Mouse (Mus musculus): ENCODE data around the gene Gpam. TPM values are rescaled to one million over a fixed set of nuclear protein-coding genes. Genes with fewer than 3 reads are reported as not detected.
"Not testable (repeated sequence)": the region's sequence is repeated elsewhere in the genome, so short reads cannot be mapped to it uniquely, and the experiment has no call there.

The Gpam gene
- total RNA-seq (2014; fragmentation: Nextera tagmentation), result 7.7 and 11.0 TPM in 2 replicates
- total RNA-seq (2017), result 9.0 and 10.7 TPM in 2 replicates

DNA sequence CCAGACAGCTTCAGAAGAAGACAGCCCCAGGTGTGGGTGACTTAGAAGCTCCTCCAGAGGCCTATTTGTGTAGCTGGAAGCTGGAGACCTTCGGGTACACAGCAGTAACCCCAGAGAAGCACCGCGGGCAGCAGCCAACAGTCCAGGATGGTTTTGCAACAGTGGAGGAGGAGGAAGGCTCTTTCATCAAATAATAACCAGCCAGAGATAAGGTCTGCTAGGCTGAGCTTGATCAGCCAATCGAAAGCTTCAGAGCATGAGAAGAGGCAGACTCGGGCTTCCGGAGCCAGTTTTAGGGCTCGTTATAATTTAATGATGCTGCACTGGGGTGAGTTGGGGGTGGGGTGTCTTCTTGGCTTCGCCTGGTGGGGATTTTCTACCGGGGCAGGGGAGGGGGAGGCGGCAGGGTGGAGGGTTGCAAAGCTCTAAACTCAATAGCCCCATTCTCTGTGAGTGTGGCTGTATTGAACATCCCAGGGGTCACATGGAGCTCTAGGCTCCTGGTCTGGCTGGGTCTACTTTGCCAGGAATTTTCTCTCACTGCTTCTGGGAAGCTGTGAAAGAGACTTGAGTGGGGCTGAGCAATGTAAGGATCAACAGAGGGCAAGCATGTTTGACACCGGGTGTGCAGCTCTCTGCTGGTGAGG is at the start of gene Gpam:
Gene Gpam, minus strand, starts transcription at position 167 of the 647 bp plus-strand sequence.
- no peak for ATAC-seq (replicated peaks; ENCODE audit: poor library complexity, severe bottlenecking)

DNA sequence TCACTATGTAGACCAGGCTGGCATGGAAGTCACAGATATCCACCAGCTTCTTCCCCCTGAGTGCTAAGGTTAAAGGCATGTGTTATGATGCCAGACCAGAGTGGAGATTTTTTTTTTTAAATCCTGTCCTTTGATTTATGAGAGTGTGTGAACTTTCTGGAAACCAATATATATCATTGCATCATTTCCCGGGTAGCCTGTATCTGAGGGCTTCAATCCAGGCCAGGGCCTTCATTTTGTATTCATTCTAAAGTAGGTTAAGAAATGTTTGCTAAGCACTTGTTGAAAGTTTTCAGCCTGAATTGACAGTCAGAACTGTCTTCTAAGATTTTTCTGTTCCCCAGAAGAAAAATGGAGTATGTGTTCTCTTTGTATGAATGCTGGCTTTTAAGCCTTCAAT is 44.5 kb upstream of the Gpam start:
- ATAC-seq (replicated peaks; ENCODE audit: poor library complexity, severe bottlenecking), result no peak

DNA sequence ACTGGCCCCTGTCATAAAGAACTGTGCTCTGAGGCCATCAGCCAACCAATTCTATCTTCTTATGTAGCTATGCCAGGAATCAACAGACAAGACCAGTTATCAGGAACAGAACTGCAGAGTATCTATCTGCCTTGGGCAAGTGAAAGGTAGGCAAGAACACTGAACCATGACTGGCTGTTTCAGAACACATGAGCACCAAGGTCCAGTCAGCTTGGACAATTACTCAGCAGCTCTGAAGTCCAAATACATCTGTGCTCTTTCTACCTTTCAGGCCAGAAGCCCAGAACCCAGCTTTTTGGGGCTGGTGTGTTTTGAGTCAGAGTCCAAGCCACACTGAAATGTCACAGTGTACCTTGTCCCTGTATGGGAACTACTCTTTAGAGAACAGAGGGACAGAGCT is 43.4 kb upstream of the Gpam start:
- ATAC-seq (replicated peaks; ENCODE audit: poor library complexity, severe bottlenecking), result no peak

DNA sequence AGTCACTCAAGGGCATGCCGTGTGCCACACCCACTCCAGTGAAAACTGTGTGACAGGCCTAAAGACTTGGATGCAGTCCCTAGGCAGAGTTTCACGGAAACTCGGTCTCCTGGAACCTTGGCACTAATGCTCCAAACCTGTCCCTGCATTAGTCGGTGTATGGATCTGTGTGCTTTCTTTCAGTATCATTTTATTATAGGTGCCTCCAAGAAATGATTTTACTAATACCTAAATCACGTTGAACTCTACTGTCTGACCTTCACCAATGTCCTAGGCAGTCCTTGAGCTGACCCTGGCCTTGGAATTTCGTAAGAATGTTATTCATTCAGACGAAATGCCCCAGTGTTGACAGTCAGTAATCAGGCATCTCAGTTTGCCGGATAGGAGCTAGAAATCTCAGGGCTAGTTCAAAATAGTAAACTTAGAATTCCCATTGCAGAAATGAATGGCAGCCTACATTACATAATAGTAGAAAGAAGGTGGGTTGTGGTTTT is 42.2 kb upstream of the Gpam start:
- ATAC-seq (replicated peaks; ENCODE audit: poor library complexity, severe bottlenecking), result not testable (repeated sequence)

DNA sequence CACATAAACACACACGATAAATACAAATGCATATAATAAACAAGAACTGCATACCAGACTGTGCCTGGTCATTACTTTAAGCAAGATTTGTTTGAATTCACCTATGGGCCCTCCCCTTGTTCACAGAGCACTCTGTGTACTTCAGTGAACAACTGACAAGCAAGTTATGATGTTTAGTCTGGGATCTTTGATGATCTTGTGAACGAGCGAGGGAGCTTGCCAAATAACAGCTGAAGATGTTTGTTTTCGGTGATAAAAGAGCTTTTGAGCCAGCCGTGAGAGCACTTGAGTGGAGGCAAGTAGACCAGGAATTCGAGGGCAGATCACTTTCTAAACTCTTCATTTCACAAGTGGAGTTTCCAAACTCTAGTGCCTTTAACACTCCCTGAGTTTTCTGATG is 41.3 kb upstream of the Gpam start:
- no peak for ATAC-seq (replicated peaks; ENCODE audit: poor library complexity, severe bottlenecking)

DNA sequence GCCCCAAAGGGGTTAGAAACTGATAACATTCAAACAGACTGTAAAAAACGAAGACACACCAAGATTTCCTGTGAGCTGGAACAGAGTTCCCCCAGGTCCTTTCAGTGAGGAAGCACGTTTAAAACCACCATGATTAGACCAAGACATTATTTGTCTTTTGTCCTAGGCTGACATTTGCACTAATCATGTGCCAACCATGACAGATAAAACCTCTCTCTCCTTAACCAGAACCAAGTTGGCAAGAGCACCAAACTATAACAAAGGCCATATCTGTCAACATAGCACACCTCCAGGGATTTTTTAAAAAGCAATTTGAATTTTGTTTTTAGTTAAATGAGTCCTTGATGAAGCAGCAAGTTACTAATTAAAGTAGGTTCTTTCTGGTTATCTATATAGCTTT is 40.7 kb upstream of the Gpam start:
- ATAC-seq (replicated peaks; ENCODE audit: poor library complexity, severe bottlenecking), result no peak

DNA sequence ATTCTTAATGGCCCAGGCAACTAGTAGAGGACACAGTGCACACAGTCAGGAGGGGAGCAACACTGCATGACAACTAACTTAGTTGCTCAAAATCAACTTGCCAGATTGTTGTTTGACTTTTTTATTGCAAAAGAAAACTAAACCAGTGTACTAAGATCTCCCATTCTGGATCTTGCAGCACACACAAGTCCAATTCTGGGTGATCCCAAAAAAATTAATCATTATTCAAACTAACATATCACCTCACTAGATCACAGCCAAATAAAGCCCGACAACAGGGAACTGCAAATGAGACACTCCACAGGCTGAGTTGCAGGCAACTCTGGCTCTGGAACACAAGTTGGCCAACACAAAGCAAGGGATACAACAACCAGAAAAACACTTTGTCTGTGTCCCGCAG is 39.7 kb upstream of the Gpam start:
- no peak for ATAC-seq (replicated peaks; ENCODE audit: poor library complexity, severe bottlenecking)

DNA sequence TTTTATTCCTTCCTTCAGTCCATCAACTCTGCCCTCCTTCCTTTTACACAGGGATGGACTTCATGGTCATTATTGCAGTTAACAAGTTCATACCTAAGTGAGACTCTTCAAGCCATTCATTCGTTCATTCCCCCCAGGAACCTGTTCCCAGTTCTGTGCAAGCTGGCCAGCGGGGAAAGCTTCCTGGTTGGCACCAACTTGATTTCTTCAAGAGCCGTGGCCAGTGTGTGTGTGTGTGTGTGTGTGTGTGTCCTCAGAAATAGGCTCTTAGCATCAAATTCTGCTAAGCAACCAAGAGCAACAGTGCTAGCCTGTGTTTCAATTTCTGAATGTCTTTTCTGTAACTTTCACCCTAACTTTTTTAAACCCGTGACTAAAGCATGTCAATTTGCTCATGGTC is 38.9 kb upstream of the Gpam start:
- no peak for ATAC-seq (replicated peaks; ENCODE audit: poor library complexity, severe bottlenecking)

DNA sequence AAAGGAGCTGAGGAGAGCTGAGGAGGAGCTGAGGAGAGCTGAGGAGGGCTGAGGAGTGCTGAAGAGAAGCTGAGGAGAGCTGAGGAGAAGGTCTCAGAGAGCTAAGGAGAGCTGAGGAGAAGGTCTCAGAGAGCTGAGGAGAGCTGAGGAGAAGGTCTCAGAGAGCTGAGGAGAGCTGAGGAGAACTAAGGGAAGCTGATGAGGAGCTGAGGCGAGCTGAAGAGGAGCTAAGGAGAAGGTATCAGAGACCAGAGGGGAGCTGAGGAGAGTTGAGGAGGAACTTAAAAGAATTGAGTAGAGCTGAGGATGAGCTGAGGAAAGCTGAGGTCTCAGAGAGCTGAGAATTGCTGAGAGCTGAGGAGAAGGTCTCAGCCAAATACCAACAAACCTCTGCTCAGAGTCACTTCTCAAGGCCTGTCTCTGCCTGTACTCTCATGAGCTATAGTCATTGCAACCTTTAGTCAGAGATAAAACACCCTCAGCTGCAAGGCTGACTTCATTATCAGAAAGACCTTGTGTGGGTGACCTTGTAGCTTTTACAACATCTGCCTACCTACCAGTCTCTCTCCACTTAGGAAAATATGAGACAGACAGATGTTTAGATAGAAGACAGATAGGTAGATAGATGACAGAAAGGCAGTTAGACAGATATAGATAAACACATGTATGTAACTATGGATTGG is 38.3 kb upstream of the Gpam start:
- no peak for ATAC-seq (replicated peaks; ENCODE audit: poor library complexity, severe bottlenecking)

DNA sequence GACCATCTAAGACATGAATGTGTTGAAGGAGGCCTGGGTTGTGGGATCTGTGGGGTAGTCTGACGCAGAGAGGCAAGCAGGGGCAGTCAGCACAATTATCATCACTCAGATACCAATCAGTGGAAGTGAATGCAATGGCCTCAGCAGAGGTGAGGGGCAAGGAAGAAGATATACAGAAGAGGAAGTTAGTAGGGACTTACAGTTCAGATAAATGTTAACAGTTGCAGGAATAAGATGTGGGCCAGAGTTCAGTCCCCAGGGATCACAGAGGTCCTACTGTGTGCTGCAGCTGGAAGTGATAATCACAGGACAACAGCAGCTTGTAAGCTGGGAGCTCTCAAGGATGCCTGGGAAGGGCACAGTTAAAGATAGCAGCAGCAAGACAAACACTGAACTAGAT is 37.1 kb upstream of the Gpam start:
- no peak for ATAC-seq (replicated peaks; ENCODE audit: poor library complexity, severe bottlenecking)

DNA sequence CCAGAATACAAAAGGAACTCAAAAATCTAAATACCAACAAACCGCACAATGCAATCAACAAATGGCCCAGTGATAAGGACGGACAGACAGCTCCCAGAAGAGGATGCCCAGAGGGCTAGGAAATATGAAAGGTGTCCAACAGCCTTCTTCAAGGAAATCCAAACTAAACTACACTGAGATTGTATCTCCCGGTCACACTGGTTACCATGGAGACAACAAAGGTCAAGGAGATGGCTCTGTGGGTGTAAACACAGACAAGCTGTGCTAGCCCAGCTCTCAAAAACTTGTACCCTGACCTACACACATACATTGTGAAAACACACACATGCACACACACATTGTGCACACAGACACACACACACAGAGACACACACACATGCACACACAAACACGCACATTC is 35.2 kb upstream of the Gpam start:
- ATAC-seq (replicated peaks; ENCODE audit: poor library complexity, severe bottlenecking), result no peak

DNA sequence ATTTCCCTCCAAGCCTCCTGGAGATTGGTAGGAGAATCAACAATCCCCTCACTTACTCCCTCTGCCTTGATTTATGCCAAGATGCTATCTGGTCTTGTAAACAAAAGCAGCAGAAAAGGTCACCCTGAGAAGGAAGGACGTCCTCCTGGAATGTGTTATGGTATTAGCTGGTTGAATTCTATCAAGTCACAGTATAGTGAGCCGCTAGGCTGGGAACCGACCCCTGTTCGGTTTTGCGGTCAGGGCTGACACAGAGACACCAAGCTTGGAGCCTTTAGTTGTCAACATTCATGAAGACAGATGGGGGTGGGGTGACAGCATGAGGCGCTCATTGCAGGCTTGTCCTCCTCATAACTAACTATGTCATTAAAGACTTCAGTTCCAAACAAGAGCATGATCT is 32.8 kb upstream of the Gpam start:
- no peak for ATAC-seq (replicated peaks; ENCODE audit: poor library complexity, severe bottlenecking)

DNA sequence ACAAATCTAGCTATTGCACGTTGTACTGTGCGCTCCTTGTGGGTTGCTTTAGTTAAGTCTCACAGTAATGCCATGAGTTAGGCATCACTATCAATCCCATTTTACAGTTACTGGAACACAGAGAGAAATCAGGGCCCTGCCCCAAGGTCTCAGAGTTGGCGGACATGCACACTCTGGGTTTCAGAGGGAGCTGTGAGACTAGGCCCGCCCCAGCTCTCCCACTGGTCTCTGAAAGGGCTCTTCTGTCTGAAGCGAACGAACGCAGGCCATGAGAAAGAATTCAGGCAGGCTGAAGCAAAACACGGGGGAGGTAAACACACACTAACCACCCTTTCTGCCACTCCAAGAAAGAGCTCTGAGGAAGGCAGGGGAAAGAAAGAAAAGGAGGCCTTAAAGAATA is 31.6 kb upstream of the Gpam start:
- no peak for ATAC-seq (replicated peaks; ENCODE audit: poor library complexity, severe bottlenecking)

DNA sequence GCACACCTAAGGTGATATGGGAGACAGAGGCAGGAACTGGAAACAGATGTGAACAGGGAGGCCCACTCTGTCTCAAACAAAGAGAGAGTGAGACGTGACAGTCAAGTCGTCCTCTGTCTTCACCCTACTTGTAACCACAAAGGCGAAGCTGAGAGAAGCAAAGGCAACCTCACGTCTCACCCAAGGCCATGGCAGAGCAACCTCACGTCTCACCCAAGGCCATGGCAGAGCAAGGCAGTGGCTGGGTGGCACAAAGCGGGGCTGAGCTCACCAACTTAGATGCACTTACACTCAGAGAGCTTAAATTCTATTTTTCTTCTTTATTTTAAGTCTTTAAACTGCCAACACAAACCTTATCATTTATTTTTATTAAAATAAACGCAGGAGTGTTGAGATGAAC is 30.0 kb upstream of the Gpam start:
- ATAC-seq (replicated peaks; ENCODE audit: poor library complexity, severe bottlenecking), result no peak

DNA sequence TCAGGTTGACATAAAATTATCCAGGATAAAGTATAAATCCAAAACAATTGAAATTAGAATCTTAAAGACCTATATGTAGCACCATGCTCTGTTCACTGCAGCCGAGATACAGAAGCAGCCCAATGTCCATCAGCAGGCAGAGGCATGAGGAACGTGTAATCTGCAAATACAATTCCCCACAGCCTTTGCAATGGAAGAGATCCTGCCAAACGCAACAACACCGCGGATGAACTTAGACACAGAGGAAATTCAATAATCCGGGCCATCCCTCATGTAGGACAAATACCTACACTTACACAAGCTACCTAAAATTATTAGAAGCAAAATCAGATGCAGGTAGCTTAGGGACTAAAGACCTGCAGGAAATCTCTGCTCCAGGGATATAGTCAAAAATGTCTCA is 25.9 kb upstream of the Gpam start:
- ATAC-seq (replicated peaks; ENCODE audit: poor library complexity, severe bottlenecking), result no peak

DNA sequence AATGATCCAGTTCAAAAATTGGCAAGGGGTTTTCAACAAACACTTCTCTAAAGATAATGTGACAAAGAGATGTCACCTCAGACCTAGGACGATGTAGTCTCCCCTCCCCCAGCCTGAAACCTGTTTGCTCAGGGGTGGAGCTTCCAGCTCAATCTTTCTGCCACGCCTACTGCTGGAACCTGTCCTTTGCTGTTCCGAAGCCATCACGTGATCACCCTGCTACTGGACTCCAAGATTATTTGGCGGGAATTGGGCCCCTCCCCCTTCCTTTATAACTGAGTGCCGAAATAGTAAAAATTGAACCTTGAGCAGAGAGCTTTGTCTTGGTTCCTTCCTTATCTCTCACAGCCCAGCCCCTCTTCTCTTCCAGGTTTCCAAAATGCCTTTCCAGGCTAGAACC is 25.2 kb upstream of the Gpam start:
- ATAC-seq (replicated peaks; ENCODE audit: poor library complexity, severe bottlenecking), result not testable (repeated sequence)

DNA sequence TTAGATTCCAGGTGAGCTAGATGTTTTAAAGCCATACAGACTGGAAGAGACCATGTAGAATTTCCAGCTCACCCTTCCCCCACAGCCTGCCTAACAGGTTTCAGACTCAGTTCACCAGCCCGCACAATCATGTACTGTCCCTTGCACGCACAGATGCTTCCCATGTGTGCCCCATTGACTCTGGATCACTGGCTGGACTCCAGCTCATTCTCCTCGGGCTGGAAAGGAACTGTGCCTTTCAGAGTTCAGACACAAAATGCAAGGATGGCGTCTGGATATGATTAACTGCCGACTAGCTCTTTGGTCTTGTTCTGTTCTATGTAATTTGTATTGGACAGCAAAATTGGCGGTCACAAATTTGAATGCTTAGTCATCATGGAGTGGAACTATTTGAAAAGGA is 22.6 kb upstream of the Gpam start:
- ATAC-seq (replicated peaks; ENCODE audit: poor library complexity, severe bottlenecking), result no peak

DNA sequence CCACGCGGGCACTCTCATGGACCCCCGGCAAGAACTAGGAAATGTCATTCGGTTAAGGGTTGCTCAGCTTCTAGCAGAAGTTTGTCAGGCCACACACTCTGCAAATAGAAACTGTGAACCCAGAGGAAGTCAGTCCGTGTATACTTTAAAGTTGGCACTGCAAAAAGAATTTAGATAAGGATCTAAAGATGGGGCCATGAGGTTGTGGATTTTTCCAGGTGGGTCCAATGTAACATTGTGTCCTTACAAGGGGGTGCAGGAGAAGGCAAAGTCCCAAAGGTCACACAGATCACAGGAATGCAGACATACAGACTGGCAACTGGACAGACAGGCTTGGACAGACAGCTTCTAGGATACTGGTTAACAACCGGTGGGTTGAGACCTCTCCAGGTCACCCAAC is 21.1 kb upstream of the Gpam start:
- no peak for ATAC-seq (replicated peaks; ENCODE audit: poor library complexity, severe bottlenecking)

DNA sequence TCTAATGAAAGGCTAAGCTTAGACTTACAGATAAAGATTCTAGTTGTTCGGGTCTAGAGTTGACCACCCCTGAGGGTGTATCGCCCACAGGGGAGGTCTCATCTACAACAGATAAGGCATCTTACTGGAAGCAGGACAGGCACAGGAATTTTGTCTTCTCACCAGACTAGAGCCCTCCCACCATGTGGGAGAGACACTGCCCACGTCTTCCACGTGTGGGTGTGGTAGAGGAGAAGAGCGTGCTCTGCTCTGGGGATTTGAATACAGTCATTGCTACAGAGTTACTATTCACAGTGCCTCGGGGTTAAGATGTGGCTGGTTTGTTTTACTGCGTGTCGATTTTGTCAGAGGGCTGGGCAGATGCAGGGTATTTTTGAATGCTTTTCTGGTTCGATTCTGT is 20.5 kb upstream of the Gpam start:
- no peak for ATAC-seq (replicated peaks; ENCODE audit: poor library complexity, severe bottlenecking)

DNA sequence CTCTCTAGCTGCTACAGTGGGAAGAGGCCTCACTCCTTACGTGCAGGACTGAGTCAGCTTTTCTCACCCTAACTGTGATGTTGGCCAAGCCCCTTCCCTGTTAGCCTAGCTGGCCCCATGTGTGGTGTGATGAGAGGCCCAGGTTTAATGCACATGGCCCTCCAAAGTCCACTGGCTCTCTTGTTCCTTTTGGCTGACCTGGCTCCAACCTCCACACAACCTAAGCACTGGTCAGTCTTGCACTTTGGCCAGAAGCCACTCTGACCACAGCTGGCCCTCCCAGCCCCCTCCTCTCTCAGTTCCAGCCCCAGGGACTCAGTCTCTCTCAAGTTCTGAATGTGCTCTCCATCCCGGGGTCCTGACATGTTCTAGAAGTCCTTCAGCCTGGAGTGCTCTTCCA is 18.1 kb upstream of the Gpam start:
- no peak for ATAC-seq (replicated peaks; ENCODE audit: poor library complexity, severe bottlenecking)

DNA sequence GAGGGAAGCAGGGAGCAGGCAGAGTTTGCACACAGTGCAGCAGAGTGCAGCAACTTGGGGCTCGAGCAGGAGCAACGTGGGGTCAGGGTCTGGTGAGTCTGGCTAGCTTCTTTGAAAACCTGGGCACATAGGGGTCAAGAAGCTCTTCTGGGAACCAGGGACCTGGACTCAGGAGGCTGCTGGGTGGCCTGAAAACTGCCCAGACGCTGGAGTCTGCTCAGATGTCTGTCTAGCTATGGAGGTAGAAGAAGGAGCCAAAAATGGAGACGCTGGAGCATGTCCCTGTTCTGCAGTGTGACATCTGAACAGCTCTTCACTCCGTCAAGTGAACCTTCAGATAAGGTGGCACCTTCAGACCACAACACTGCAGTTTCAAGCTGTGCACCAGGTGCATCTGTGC is 17.7 kb upstream of the Gpam start:
- no peak for ATAC-seq (replicated peaks; ENCODE audit: poor library complexity, severe bottlenecking)
